1 mouse cellular context compared by ENCODE assay signal in genomic region chr3:144616654-144617425, GRCm38 (mm10).
TF ChIP-seq lines count a peak whose summit lies in the region.

No protein-coding gene starts in this region.

TF ChIP-seq in CH12.LX, 34 proteins besides CTCF, POLR2A, EP300 and RAD21:
- peak; percentile 39; the same call in 1 of the 2 replicates for TF ChIP-seq MEF2A (IDR thresholded peaks at IDR 0.05; ENCODE audit: borderline replicate concordance, low read depth, low read length)
- TF ChIP-seq MAX (IDR thresholded peaks at IDR 0.05; ENCODE audit: low read length) = peak; percentile 19; the same call in 1 of the 2 replicates
- 0 out of 2 replicates have a peak, but pooled peaks have one; percentile 7 for TF ChIP-seq UBTF (IDR thresholded peaks at IDR 0.05; ENCODE audit: low read depth, low read length)
- TF ChIP-seq SMC3 (IDR thresholded peaks at IDR 0.05; ENCODE audit: low read depth, low read length) = peak; percentile 98
- no peak for TF ChIP-seq SIN3A (IDR thresholded peaks at IDR 0.05; ENCODE audit: low read length)
- TF ChIP-seq MYC (IDR thresholded peaks at IDR 0.05; ENCODE audit: low read depth, low read length) = 0 out of 2 replicates have a peak, but pooled peaks have one; percentile 33
- peak; percentile 90 for TF ChIP-seq ZC3H11A (IDR thresholded peaks at IDR 0.05; ENCODE audit: low read depth, low read length)
- peak; percentile 51; the same call in 1 of the 2 replicates for TF ChIP-seq IRF4 (IDR thresholded peaks at IDR 0.05; ENCODE audit: low read depth, low read length)
- no peak for TF ChIP-seq CHD1 (IDR thresholded peaks at IDR 0.05; ENCODE audit: low read depth, low read length)
- 0 out of 2 replicates have a peak, but pooled peaks have one; percentile 7 for TF ChIP-seq ELF1 (IDR thresholded peaks at IDR 0.05; ENCODE audit: low read depth, low read length)
- TF ChIP-seq MAZ (IDR thresholded peaks at IDR 0.05; ENCODE audit: low read depth, low read length) = peak; percentile 83
TF ChIP-seq in CH12.LX: peak in this region for 9.
